9 mouse cellular contexts compared by ENCODE assay signal in the genomic region with DNA sequence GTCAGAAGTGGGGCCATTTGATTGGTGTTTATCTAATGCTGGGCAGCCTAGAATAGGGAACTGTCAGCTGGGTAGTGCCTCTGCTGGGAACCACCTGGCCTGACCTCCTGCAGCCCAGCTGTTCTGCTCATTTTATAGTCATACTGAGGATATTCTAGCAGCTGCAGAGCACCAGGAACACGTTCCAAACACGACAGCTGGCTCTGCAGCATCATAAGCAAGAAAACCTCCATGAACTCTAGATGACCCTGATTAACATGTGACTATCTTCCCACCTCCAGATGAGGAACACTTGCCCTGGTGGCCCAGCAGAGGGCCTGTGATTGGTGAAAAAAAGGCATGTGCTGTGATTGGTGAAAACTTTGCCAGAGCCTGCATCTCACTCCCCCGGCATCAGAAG.
DNase-seq lines count a peak whose midpoint lies in the region; ATAC-seq and TF ChIP-seq lines count a peak whose summit lies in the region.
"Had no signal": no experiment of that assay in that cellular context is flagged by ENCODE, and none has a peak within 500 bp of the region (broad histone marks: within the 10 kb centered on the region; RNA-seq: fewer than 3 reads in every experiment).

No protein-coding gene starts in this region.

- TF ChIP-seq EP300 in lung, postnatal 0 days (IDR thresholded peaks at IDR 0.05) = peak; percentile 94

- no peaks in the 10 kb centered on the region for H3K27me3 ChIP-seq in intestine, embryonic 15.5 days (replicated peaks)
- no peaks in the 10 kb centered on the region for H3K27me3 ChIP-seq in lung, postnatal 0 days (replicated peaks; ENCODE audit: insufficient read depth, low read length)

- 12% methylated on average over 3 of the region's 3 CpGs for WGBS in intestine, embryonic 15.5 days
- 6% methylated on average over 3 of the region's 3 CpGs for WGBS in lung, postnatal 0 days

- H3K4me1 ChIP-seq in intestine, embryonic 15.5 days (replicated peaks) = no peaks in the 10 kb centered on the region
- no peaks in the 10 kb centered on the region for H3K4me1 ChIP-seq in lung, postnatal 0 days (ENCODE audit: insufficient read depth, low read depth, low read length)

- no peaks in the 10 kb centered on the region for H3K36me3 ChIP-seq in intestine, embryonic 15.5 days
- H3K36me3 ChIP-seq in lung, postnatal 0 days (ENCODE audit: insufficient read depth, low read length) = no peaks in the 10 kb centered on the region

- H3K9me3 ChIP-seq in intestine, embryonic 15.5 days = no peaks in the 10 kb centered on the region
- H3K9me3 ChIP-seq in lung, postnatal 0 days (ENCODE audit: low read length) = no peaks in the 10 kb centered on the region

- no peak overlapping the region for H3K27ac ChIP-seq in intestine, embryonic 15.5 days
- no peak overlapping the region for H3K27ac ChIP-seq in lung, postnatal 0 days (ENCODE audit: low read length)

- DNase-seq in urinary bladder, postnatal 25 days (ENCODE audit: low spot score) = peak; percentile 2
- no peak for DNase-seq in urinary bladder, adult 2 months (ENCODE audit: low spot score)
- peak; percentile 88 for DNase-seq in lung, postnatal 0 days (ENCODE audit: low spot score)
- DNase-seq in urinary bladder, postnatal 4 days (ENCODE audit: low spot score in 2 of 2) = peak; percentile 40 to 59
- DNase-seq in thymus, postnatal 14 days = no peak
- DNase-seq in right cerebral cortex, postnatal 14 days = no peak
- DNase-seq in cerebellum, adult 11 months = no peak

- no peak overlapping the region for H3K4me2 ChIP-seq in intestine, embryonic 15.5 days (replicated peaks)
- no peak overlapping the region for H3K4me2 ChIP-seq in lung, postnatal 0 days (replicated peaks; ENCODE audit: low read depth, low read length)

- ATAC-seq in intestine, embryonic 15.5 days = peak; percentile 84
- ATAC-seq in lung, postnatal 0 days = peak; percentile 98
- ATAC-seq: inflammation-experienced regulatory T-cells, adult 6 months had no signal

- H3K9ac ChIP-seq in intestine, embryonic 15.5 days = no peak overlapping the region
- H3K9ac ChIP-seq in lung, postnatal 0 days (replicated peaks; ENCODE audit: low read depth) = no peak overlapping the region

- no peak overlapping the region for H3K4me3 ChIP-seq in intestine, embryonic 15.5 days (replicated peaks)
- no peak overlapping the region for H3K4me3 ChIP-seq in lung, postnatal 0 days (ENCODE audit: low read depth, low read length)

- peak; percentile 40 for TF ChIP-seq CTCF in lung, postnatal 0 days (IDR thresholded peaks at IDR 0.05)

Comparison
In these comparisons a context has a peak if more than half of its experiments do, and no peak if none do; other contexts are left out.
1. DNase-seq: peak in urinary bladder, postnatal 25 days (single experiment), lung, postnatal 0 days (single experiment) and urinary bladder, postnatal 4 days (2 of 2); none in urinary bladder, adult 2 months (single experiment), thymus, postnatal 14 days (single experiment), right cerebral cortex, postnatal 14 days (single experiment) and cerebellum, adult 11 months (single experiment).